Mouse (Mus musculus): Measurements from ENCODE around the gene Pef1.
A peak's percentile ranks its signal among the peaks of the same experiment; 100 is the strongest.

Gene Pef1

DNA sequence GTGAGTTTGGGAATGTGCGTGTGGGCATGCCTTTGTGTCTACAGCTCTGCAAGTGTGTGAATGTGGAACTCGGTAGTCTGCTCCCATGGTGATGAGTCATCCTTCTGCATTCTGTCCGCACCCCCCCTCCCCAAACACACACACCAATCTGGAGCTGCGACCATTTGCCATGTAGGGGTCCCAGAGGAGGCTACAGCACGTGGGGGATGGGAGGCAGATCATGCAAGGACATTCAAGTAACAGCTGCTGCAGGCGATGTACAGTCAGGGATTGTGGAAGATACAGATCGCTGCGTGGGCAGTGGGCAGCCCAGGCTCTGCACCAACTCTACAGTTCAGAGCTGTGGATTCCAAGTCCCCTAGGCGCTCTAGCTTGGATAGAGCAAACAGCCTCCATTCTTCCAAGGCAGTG, 38.6 kb downstream of the Pef1 start:
- DNase-seq: peak; percentile 20

DNA sequence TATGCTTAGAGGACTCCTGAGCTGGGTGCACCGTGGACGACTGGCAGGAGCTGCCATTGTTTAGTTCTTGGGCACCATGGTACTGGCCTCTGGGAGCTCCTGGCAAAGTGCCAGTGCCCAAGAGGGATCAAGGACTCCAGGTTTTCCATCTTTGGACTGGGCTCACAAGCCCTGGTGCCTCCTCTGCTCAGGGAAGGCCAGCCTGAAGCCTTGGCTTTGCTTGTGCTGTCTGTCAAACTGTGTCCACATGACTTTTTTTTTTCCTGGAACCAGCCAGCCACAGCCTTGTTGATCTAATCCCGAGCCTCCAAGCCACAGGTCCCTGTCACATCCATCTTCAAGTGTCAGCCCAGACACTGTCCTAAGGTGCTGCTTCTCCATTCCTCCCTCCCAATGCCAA, 39.4 kb downstream of the Pef1 start:
- DNase-seq: no peak

DNA sequence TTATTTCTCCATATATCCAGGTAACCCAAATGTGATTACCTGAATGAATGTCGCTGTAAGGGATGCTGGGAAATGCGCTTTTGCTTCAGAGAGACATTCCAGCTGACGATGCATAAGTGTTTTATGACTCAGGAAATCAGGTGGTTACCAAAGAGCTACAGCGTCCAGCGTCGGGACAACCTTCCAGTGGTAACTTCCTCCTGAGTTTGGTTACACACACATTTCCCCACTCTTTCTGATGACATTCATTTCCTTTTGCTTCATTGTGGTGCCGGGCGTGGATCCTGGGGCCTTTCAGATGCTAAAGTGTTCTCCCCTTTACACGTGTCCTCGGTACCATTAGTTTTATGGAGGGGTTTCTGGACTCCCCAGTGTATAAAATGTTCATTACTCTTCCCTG, 46.0 kb downstream of the Pef1 start:
- no peak for DNase-seq

DNA sequence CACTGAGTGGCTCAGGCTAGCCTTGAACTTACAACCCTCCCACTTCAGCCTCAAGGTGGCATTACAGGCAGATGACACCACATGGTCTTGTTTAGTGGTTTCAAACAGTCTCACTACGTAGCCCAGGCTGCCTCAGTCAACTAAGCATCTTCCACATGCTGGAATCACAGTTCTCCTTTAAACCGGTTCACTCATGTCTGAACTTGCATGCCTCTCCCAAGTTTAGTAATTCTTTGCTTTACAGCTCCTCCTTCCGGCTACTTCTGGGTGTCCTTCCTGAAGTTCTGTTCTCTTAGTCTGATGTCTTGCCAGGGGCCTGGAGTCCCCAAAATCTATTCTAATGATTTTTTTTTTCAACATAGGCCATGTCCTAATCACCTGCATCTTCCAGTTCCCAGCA, 51.9 kb downstream of the Pef1 start:
- DNase-seq: no peak

DNA sequence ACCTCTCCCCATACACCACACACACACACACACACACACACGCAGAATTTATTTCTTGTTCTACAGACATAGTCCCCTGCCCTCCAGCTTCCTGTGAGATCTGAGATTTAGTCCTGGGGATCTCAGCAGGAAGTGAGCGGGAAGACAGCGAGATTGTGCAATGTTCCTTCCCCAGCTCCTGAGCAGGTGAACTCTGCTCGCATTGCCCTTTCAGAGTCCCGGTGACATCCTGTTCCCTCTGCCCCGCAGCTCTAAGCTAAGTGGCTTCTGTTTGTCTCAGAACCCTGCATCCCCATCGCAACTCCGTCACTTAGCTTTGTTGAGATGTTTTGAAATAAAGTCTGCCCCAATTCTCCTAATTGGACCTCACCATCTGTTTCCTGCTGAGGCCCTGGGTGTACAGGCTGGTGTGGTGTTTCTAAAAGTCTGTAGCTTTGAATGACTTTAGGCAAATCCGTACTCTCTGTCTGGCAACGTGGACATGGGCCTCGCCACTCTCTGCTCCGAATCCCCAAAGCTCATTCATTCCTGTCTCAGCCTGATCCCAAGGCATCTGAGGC, 54.5 kb downstream of the Pef1 start:
- DNase-seq: no peak

DNA sequence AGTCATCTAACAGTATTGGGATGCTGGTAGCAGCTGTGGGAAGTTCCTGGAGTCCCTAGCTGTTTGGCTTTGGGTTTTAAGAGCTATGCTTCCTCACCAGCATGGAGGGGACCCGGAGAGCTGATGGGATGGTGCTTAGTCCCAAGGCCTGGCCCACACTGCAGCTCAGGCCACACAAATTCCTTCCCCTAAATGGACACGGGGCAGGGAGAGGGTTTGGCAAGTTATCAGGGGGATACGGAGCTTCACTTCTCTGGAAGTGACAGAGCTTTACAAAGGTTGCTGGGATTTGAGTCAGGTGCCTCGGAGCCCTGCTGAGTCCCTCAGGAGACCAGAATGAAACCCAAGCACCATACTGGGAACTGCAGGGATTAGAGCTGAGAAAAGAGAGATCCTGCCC, 59.0 kb downstream of the Pef1 start:
- no peak for DNase-seq

DNA sequence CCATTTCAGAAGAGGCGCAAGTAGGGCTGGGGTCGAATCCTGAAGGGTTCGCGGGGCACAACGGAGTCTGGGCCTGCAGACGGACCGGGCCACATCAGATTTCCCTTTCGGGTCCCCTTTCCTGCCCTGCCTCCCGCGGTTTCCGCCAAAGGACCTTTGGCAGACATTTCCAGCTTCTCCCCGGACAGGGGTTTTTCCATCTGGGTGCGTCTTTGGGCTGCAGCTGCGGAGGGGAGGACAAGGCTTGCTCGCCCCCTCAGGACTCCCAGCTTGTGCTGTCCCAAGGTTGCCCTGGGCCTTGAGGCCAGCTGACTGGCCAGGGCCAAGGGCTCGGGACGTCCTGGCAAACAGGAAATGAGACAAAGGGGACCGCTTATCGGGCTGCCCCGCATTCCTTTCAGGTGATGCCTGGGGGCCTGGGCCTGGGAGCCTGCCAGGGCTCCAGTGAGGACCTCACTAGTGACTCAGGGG, 61.1 kb downstream of the Pef1 start:
- DNase-seq: peak; percentile 44

DNA sequence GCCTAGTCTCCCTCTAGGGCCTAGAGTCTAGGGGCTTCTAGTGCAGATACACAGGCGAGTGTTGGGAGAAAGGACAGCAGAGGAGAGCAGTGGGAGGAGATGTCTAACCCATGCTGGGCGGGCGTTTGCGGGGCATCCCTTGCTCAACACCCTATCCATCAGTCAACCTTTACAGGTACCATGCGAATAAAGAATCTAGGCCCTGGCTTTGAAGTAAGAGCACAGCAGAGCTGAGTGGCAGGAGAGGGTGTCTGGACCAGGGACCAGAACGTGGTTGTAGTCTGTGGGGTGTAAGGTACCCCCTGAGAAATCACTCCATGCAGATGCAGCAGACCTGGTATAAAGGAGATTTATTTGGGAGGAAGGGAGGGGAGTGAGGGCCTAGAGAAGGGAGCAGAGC, 61.8 kb downstream of the Pef1 start:
- no peak for DNase-seq

DNA sequence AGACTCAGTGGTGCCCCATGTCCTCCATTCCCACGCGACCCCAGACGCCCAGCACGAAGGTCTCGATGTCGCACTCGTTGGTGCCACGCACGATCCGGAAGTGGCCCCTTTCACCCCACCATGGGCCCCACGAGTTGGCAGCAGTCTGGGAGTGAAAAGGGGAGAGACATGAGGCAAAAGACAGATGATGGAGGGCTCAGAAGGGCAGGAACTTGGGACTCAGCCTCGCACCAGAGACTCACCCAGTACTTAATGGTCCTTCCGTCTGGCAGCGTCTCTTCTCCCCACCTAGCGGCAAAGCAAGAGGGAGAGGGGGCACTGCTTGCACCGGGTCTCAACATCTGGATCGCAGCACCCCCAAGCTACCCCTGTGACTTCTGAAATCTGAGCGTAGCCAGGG, 63.7 kb downstream of the Pef1 start:
- DNase-seq: no peak

DNA sequence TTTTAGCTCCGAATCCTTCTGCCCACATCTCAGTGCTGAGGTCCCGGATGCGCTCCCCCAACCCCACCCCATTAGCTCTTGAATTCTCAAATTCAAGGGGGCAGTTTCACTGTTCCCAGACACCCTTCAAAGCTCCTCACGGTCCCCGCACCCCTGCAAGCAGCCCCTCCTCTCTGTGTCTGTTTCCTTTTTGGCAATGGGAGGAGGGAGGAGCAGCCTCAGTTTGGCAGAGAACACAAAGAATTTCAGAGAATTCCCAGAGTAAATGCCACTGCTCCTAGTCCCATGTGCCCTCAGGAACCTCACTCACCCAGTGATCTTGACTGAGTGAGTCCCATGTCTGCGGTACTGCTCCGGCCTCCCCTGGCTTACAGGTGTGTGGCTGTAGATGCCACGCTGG, 64.2 kb downstream of the Pef1 start:
- no peak for DNase-seq

DNA sequence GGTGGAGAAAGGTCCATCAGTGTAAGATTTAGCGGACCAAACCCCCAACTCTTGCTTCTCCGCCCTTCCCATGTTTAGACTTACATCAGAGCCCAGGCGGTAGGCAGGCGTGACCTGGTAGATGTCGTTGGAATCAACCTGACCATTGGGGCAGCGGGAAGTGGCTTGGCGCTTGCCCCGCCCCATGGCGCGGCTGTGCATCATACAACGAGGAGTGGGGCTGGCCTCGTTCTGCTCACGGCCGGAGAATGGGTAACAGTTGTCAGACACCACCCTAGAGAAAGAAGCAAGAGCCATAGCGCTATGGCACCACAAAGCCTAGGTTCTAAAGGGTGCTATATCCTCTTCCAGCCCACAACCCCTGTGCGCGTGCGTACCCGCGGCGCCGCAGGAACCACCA, 65.0 kb downstream of the Pef1 start:
- peak; percentile 24 for DNase-seq

DNA sequence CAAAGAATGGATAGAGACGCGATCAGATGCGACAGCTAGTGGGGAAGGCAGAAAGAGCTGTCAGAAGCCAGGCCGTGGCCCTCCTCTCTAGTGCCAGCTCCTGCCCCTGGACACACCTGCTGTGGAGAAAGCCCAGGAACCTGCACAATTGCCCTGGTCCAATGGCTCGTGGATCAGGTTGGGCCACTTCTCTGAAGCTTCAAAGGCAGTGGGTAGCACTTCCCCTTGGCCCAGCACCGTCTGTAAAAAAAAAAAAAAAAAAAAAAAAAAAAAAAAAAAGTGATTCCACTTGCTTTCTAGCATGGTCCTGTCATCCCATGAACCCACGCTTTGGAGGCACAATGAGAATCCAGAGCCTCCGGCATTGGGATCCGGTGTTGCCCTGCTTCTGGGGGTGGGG, 65.5 kb downstream of the Pef1 start:
- no peak for DNase-seq

DNA sequence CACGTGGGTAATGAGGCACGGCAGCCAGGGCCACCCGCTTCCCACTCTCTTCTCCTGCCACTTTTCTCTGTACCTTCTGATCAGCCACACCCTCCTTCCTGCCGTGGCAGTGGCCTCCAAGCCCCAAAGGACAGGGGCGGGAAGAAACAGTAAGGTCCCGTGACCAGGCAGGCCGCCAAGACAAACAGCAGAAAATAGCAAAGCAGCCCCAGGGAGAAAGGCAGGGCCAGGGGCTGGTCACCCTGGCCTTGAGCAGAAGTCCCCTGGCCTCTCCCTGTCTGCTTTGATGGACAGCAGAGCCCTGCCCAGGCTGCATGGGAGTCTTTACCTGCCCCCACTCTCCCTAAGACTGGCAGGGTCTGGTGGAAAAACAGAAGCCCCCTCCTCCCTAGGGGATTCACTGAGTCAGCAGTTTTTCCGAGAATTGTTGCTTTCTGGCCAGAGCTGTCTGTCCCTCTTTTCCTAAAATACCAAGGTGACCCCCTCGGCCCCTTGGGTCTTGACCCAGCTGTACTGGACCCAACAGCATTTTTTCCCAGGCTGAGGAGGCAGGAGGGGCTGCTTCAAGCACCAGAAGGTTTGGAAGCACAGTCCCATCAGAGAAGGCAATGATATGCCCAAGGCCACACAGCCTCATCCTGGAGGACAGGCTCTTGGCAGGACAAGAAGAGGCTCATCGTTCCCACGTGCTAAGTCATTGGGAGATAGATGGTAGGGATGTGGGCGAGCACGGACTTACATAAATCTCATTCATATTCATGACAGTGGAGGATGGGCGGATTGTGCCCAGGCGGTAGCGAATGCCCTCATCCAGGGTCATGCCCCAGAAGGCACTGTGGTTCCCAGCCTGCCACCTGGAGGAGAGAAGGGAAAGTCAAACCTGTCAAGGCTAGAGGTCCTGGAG, 66.2 kb downstream of the Pef1 start:
- DNase-seq: peak; percentile 49

DNA sequence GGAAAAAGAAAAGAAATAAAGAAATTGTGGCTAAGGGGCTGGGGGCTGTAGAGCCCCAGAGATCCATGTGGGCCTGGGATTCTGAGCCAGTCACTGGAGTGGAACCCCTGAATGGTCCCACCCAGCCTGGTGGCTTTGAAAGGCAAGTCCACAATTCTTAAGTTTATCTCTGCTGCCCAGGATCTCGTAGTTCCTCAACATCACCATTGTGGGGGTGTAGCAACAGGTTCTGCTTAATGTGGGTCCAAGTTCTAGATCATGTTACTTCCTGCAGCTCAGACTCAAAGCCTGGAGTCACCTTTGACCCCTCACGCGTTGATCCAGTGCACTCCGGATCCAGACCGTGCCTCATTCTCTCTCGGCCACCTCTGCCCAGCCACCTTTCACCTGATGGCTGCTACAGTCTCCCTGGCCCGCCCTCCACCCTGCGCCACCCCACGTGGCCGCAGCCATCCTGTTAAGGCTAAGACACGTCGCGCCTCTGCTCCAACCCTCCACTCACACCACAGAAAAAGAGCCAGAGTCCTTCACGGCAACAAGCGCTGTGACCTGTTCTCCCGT, 67.1 kb downstream of the Pef1 start:
- no peak for DNase-seq

DNA sequence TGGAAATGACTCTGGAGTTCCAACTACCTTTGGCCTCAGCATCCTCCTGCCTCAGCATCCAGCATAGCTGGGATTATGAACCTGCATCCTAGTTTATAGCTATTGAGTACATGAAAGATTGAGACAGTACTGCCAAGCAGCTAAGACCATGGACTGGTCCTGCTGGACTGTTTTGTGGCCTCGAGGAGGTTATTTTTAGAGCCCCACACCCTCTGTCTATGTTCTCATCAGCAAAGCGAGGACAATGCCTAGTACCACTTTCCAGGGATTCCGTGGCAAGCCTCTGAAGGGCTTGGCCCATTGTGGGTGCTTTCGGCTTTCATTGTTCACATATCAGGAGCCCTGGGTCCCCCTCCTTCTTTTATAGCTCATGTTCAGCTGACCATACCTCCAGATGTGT, 68.0 kb downstream of the Pef1 start:
- no peak for DNase-seq

DNA sequence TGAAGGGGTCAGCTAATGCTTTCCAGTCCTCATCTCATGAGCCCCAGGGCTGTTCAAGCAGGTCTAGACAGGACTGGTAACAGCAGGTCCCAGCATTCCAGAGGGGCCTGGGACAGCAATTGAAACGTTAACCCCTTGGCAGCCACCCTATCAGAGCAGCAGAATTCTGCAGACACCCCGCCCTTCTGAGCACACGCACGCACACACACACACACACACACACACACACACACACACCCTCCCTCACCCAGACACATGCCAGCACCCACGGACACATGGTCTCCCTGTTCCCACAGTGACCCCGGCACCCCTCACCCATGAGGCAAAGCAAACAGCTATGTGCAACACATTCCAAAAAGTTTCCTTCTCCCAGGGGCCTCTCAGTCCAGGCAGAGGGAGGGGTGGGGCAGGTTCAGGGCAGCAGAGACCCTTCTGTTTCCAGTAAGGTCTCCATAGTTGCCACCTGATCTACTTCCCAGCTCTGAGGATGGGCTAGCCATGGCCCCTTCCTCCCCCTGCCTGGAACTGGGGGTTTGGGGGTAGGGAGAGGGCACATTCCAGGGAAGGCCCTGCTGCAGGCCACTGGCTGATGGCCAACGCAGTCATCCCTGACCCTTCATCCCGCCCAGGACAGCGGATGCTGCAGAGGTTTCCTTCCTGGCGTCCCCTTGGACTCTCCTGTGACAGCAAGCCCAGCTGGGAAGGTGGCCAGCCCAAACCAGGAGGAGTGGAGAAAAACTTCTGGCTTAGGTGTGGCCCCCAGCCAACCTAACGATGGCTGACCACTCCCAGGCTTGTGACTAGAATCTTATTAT, 69.8 kb downstream of the Pef1 start:
- peak; percentile 63 for DNase-seq

DNA sequence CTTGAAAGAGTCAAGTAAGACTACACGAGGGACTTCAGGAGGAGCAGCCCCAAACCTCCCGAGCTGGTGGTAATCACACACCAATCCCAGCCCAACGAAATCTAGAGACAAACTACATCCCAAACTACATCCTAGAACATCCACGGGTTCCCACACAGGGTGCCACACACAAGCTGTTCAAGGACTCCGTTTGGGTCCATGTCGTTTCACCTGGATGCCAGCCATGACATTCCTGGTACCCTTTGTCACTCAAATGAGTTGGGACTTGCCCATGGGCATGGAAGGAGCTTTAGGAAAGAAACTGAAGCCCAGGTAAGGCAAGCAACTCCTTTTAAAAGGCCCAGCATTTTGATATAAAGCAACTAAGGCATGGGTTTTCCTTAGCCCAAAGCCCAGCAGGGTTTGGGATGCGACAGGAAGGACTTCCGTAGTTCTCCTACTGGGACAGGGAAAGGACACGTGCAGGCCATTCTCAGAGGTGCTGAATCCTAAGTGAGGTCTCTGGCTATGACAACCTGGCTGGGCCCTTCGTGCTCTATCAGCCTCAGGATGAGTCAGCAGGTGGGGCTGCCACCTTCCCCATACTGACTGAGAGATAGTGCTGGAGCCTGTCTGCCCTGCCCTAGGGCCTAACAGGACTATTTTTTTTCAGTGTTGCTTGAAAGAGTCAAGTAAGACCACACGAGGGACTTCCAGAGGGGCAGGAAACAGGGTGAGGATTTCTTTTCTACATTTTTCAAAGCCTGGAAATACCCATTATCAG, 70.9 kb downstream of the Pef1 start:
- DNase-seq: no peak

DNA sequence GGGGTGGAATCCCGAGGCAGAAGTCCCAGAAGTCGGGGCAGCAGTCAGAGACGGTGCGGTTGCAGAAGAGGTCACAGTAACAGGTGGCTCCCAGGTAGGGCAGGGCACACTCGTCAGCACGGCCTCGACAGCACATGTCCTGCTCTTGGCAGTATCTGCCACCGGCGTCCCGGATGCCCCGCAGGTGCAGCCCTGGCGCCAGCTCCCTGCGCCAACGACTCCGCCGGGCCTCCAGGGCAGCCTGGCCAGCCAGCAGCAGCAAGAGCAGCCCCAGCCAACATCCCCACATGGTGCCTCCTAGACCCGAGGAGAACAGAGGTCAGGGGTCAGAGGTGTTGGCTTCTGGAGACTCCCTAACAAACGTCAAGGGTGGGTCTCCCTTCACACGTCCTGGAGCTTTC, 71.6 kb downstream of the Pef1 start:
- no peak for DNase-seq

DNA sequence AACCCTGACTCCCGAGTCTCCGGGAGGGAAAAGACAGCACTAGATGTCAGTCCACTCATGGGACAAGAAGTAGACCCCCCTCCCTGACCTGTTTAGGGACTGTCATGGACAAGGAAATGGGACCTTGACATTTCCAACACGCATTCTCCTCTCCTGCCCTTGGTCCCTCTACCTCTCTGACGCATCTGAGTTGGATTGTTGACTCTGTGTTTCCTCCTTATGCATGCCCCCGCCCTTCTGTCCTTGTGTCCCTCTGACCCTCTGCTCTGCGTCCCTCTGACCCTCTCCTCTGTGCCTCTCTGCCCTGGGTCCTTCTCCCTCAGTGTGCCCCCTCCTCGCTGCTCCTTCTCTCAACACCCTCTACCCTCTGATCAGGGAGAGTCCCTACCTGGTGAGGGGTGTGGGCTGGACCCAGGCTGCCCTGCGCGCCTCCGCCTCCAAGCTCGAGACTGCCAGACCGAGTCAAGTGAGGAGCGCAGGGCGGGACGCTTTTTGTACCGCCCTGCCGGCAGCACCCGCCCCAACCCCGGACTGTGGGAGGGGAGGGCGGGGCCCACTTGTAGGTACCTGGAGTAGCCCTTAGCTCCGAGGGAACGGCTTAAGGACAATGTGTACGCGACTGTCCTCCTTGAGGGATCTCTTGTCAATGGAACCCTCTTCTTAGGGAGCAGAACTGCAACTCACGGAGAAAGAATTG, 72.1 kb downstream of the Pef1 start:
- DNase-seq: peak; percentile 75

DNA sequence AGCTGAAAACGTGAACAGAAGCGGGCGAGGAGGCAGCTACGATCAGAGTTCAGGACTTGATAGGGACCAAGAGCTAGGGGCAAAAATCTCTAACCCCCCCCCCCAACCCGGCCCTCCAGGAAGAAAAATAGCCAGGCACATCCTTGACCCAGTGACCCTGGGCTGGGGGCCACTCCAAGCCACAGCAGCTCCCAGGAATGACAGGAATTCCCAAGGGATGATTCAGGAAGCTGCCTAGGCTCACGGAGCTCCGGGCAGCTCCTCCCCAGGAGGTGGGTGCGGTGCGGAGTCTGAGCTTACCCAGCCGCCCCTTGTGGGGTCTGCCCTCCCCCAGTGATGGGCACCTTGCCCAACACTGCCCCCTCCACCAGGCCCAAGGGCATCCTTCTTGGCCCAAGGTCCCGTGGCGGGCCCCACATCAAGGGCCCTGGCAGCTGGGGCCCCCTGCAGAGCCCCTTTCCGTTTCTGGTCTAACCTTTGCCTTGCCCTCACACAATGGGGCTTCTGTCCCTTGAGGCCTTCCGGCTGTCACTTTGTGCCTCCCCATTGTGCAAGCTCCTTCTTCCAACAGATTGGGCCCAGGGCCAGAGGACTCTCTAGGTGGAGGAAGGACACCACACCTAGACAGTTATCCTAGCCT, 72.8 kb downstream of the Pef1 start, which contains the start of gene Tinagl1:
Gene Tinagl1 (minus strand): TSS at position 51 of the 640 bp plus-strand sequence.
- DNase-seq: peak; percentile 43

DNA sequence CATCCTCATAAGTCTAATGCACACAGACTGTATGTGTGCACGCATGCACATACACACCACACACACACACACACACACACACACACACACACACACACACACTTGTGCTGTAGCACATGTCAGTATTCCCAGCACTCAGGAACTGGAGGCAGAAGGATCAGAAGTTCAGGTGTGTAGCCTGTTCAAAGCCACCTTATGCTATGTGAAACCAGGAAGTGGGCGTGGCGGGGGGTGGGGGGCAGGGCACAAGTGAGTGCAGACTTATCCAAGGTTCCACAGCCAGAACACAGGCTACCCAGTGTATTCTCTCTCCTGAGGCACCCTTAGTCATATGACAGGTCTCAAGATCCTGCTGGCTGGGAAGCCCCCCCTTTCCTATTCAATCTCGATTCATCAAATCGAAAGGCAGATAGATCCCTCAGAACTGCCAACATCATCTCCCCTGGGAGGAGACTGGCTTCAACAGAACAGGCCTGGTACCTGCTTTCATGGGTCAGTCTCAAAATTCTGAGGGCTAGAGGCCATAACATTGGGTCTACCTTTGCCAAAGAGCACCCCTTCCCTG, 73.9 kb downstream of the Pef1 start:
- no peak for DNase-seq

Measured in embryo, embryonic 11 days (tissue).